Mouse (Mus musculus) intestine, postnatal 0 days (tissue): Measurements from ENCODE around the gene Alyref2. TPM values are rescaled to one million over a fixed set of nuclear protein-coding genes. Genes with fewer than 3 reads are reported as not detected.
A peak's percentile ranks its signal among the peaks of the same experiment; 100 is the strongest.

Experiments
- ATAC-seq: fragments of 200-750 bp; cut with Nextera tagmentation; 2 replicates; pipeline ENCODE4 v1.8.0; 2017; ENCODE audit warnings: mild to moderate bottlenecking, moderate TSS enrichment, moderate library complexity
- H3K27ac ChIP-seq: fragments of 300-500 bp; sonication (generic); 2 replicates; pipeline ENCODE4 v1.5.1; 2014; ENCODE audit warnings: mild to moderate bottlenecking, low read depth, low read length, moderate library complexity
- H3K27me3 ChIP-seq: fragments of 300-500 bp; sonication (generic); replicated peaks from 2 replicates; pipeline ENCODE4 v1.6.1; 2014; ENCODE audit warnings: low read length, mixed read lengths; ENCODE audit not compliant: control insufficient read depth, insufficient read depth
- H3K36me3 ChIP-seq: fragments of 300-500 bp; sonication (generic); 2 replicates; pipeline ENCODE4 v1.6.1; 2014; ENCODE audit warnings: mild to moderate bottlenecking, moderate library complexity; ENCODE audit not compliant: control insufficient read depth, insufficient read depth
- H3K4me1 ChIP-seq: fragments of 300-500 bp; sonication (generic); replicated peaks from 2 replicates; pipeline ENCODE4 v1.6.1; 2014; ENCODE audit warnings: antibody characterized with exemption, low read length, mixed read lengths; ENCODE audit not compliant: control insufficient read depth, insufficient read depth
- H3K4me2 ChIP-seq: fragments of 300-500 bp; sonication (generic); replicated peaks from 2 replicates; pipeline ENCODE4 v1.6.1; 2014; ENCODE audit warnings: low read depth, mild to moderate bottlenecking, moderate library complexity
- H3K4me3 ChIP-seq: fragments of 300-500 bp; sonication (generic); 2 replicates; pipeline ENCODE4 v1.5.1; 2014; ENCODE audit warnings: low read depth, low read length
- H3K9ac ChIP-seq: fragments of 300-500 bp; sonication (generic); 2 replicates; pipeline ENCODE4 v1.6.1; 2014; ENCODE audit warnings: mild to moderate bottlenecking, low read depth, low read length
- H3K9me3 ChIP-seq: fragments of 300-500 bp; sonication (generic); 2 replicates; pipeline ENCODE4 v1.6.1; 2016; ENCODE audit warnings: mixed run types; ENCODE audit not compliant: control insufficient read depth
- CTCF ChIP-seq: sonication (generic); IDR thresholded peaks from 2 replicates; pipeline ENCODE4 v1.5.1; 2016; ENCODE audit warnings: low read depth, mild to moderate bottlenecking, control low read depth, antibody characterized with exemption, moderate library complexity
- WGBS: fragments of 180-500 bp; shearing (Covaris S2); extraction: QIAGEN DNeasy Blood & Tissue Kit; methylation state at CpG from one replicate; pipeline ENCODE4 v1.1.7; 2014; 5-methylcytosine and 5-hydroxymethylcytosine counted together
- polyA plus RNA-seq: library from polyadenylated mRNA; unstranded; fragments of >200 nt; fragmentation: Nextera tagmentation; extraction: Ambion mirVana; gene quantifications from 2 replicates; pipeline ENCODE4 v1.2.1, GENCODE M21; 2015

Gene Alyref2
- polyA plus RNA-seq, 1 experiment from 2014 or later: 15.4 TPM

GRCm38 (mm10) chr1:171504586-171504985, 1.3 kb downstream of the Alyref2 start:
- no peaks in the 10 kb centered on the region for H3K36me3 ChIP-seq
- no peaks in the 10 kb centered on the region for H3K27me3 ChIP-seq
- WGBS: 83% methylated on average over 4 of the region's 4 CpGs
- no peaks in the 10 kb centered on the region; the same call in 1 of the 2 replicates for H3K4me1 ChIP-seq
- H3K9me3 ChIP-seq: no peaks in the 10 kb centered on the region
- peak overlapping the region; percentile 63 for H3K4me3 ChIP-seq
- H3K4me2 ChIP-seq: peak overlapping the region; percentile 73
- no peak overlapping the region for H3K9ac ChIP-seq
- no peak for ATAC-seq
- no peak for TF ChIP-seq CTCF
- H3K27ac ChIP-seq: no peak overlapping the region

- no peak overlapping the region for H3K4me2 ChIP-seq
- H3K36me3 ChIP-seq: no peaks in the 10 kb centered on the region
- H3K4me1 ChIP-seq: no peaks in the 10 kb centered on the region
- TF ChIP-seq CTCF: peak; percentile 33; the same call in 1 of the 2 replicates
- no peak for ATAC-seq
- no peak overlapping the region for H3K4me3 ChIP-seq
- H3K9ac ChIP-seq: no peak overlapping the region
- WGBS: 78% methylated on average over 2 of the region's 2 CpGs
- no peak overlapping the region for H3K27ac ChIP-seq
- H3K9me3 ChIP-seq: no peaks in the 10 kb centered on the region
- H3K27me3 ChIP-seq: no peaks in the 10 kb centered on the region
Observed at GRCm38 (mm10) chr1:171513234-171513633, 10.0 kb downstream of the Alyref2 start.

- ATAC-seq: no peak
Observed at GRCm38 (mm10) chr1:171513760-171514159, 10.5 kb downstream of the Alyref2 start.

GRCm38 (mm10) chr1:171515039-171515438, 11.8 kb downstream of the Alyref2 start:
- no peak overlapping the region for H3K4me3 ChIP-seq
- no peaks in the 10 kb centered on the region for H3K36me3 ChIP-seq
- 42% methylated on average over 1 of the region's 1 CpGs for WGBS
- no peak overlapping the region for H3K27ac ChIP-seq
- H3K9me3 ChIP-seq: no peaks in the 10 kb centered on the region
- H3K4me1 ChIP-seq: no peaks in the 10 kb centered on the region
- H3K27me3 ChIP-seq: no peaks in the 10 kb centered on the region
- no peak overlapping the region for H3K9ac ChIP-seq
- H3K4me2 ChIP-seq: no peak overlapping the region
- TF ChIP-seq CTCF: peak; percentile 49
- ATAC-seq: no peak

More at GRCm38 (mm10) chr1:171513760-171514159, 10.5 kb downstream of the Alyref2 start:
- H3K4me3 ChIP-seq: no peak overlapping the region
- H3K4me1 ChIP-seq: no peaks in the 10 kb centered on the region
- no peaks in the 10 kb centered on the region for H3K36me3 ChIP-seq
- WGBS: 39% methylated on average over 1 of the region's 1 CpGs
- no peak overlapping the region for H3K4me2 ChIP-seq
- no peak overlapping the region for H3K27ac ChIP-seq
- H3K27me3 ChIP-seq: no peaks in the 10 kb centered on the region
- no peak for TF ChIP-seq CTCF
- H3K9me3 ChIP-seq: no peaks in the 10 kb centered on the region
- H3K9ac ChIP-seq: no peak overlapping the region

- H3K4me2 ChIP-seq: no peak overlapping the region
- H3K36me3 ChIP-seq: no peaks in the 10 kb centered on the region
- no peak for ATAC-seq
- H3K27ac ChIP-seq: no peak overlapping the region
- H3K4me1 ChIP-seq: no peaks in the 10 kb centered on the region
- no peaks in the 10 kb centered on the region for H3K9me3 ChIP-seq
- no peak overlapping the region for H3K9ac ChIP-seq
- WGBS: 69% methylated on average over 4 of the region's 4 CpGs
- TF ChIP-seq CTCF: no peak
- no peak overlapping the region for H3K4me3 ChIP-seq
- H3K27me3 ChIP-seq: no peaks in the 10 kb centered on the region
Observed at GRCm38 (mm10) chr1:171515557-171515956, 12.3 kb downstream of the Alyref2 start.

- Histone ChIP-seq H3K36me3 (no peaks in the 10 kb centered on the region), H3K4me2 (no peak overlapping the region), H3K9me3 (no peaks in the 10 kb centered on the region), H3K4me1 (no peaks in the 10 kb centered on the region), H3K9ac (no peak overlapping the region), H3K27me3 (no peaks in the 10 kb centered on the region), H3K4me3 (no peak overlapping the region), H3K27ac (no peak overlapping the region)
- no peak for ATAC-seq
- 93% methylated on average over 4 of the region's 4 CpGs for WGBS
- TF ChIP-seq CTCF: no peak
Observed at GRCm38 (mm10) chr1:171531367-171531766, 28.1 kb downstream of the Alyref2 start.

- TF ChIP-seq CTCF: peak; percentile 52
- Histone ChIP-seq H3K4me2 (no peak overlapping the region), H3K9me3 (no peaks in the 10 kb centered on the region), H3K4me3 (no peak overlapping the region), H3K27ac (no peak overlapping the region), H3K36me3 (no peaks in the 10 kb centered on the region), H3K27me3 (no peaks in the 10 kb centered on the region), H3K9ac (no peak overlapping the region), H3K4me1 (no peaks in the 10 kb centered on the region)
- no peak for ATAC-seq
- 52% methylated on average over 2 of the region's 2 CpGs for WGBS
Observed at GRCm38 (mm10) chr1:171532830-171533229, 29.6 kb downstream of the Alyref2 start.
